Mouse (Mus musculus): ENCODE data around the gene Slc6a12. TPM values are rescaled to one million over a fixed set of nuclear protein-coding genes. Genes with fewer than 3 reads are reported as not detected.

The Slc6a12 gene
- polyA plus RNA-seq, 1 experiment from 2014 or later = 0.11 TPM

DNA sequence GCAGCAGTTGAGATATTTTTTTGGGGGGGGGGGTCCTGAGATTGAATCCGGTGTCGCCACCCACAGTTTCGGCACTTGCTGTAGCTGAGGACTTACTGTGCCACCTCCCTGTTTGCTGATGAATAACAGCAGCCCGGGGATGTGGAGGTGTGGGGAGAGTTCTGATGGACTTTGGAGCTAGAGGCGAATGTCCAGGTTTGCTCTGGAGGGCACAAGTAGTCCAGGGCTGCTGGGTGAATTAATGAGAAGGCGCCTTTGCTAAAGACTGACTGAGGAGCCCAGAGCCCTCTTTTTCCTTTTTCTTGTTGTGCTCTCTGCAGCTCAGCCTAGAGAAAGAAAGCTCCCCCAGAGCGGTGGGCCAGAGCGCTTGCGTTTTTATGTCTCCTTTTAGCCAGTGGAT is 38.2 kb upstream of the Slc6a12 start:
- no peak for DNase-seq (ENCODE audit: low spot score)
- no peak overlapping the region for H3K27ac ChIP-seq (replicated peaks)
- TF ChIP-seq EP300 (optimal IDR thresholded peaks at IDR 0.05) (no peak), CTCF (IDR thresholded peaks at IDR 0.05; ENCODE audit: low read depth) (no peak)
- WGBS = 75% methylated on average over 9 of the region's 9 CpGs
- H3K4me3 ChIP-seq (ENCODE audit: low read depth, low read length) = no peak overlapping the region
- H3K27me3 ChIP-seq (ENCODE audit: control insufficient read depth, insufficient read depth, low read length) = no peaks in the 10 kb centered on the region
- H3K4me2 ChIP-seq (replicated peaks; ENCODE audit: low read depth) = no peak overlapping the region
- H3K4me1 ChIP-seq (replicated peaks; ENCODE audit: control insufficient read depth, insufficient read depth) = peaks cover 5% of the 10 kb centered on the region; the same call in 1 of the 2 replicates
- no peak for ATAC-seq (ENCODE audit: low FRiP score, low TSS enrichment)
- no peaks in the 10 kb centered on the region for H3K36me3 ChIP-seq (ENCODE audit: control insufficient read depth, insufficient read depth, low read length)
- no peak overlapping the region for H3K9ac ChIP-seq (ENCODE audit: low read length)
- no peaks in the 10 kb centered on the region for H3K9me3 ChIP-seq (ENCODE audit: control insufficient read depth, low read length)

DNA sequence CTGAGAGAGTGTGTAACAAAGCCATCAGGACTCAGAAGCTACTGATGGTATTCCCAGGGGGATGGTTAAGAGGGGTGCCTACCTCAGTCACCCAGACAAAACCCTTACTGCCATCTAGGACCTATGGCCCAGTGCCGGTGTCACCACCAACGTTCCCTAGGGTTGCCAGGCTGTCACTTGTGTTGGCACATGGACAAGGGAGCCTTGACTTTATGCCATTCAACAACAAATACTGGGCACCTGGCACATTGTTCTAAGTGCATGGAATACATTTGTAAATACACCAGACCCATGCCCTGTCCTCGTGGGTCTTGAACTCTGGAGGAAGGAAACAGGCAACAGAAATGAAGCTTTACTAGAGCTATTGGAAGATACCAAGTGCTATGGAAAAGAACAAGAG is 37.3 kb upstream of the Slc6a12 start:
- no peaks in the 10 kb centered on the region for H3K36me3 ChIP-seq (ENCODE audit: control insufficient read depth, insufficient read depth, low read length)
- DNase-seq (ENCODE audit: low spot score) (no peak), ATAC-seq (ENCODE audit: low FRiP score, low TSS enrichment) (no peak)
- H3K9ac ChIP-seq (ENCODE audit: low read length) = no peak overlapping the region
- H3K4me1 ChIP-seq (replicated peaks; ENCODE audit: control insufficient read depth, insufficient read depth) = no peaks in the 10 kb centered on the region
- H3K27me3 ChIP-seq (ENCODE audit: control insufficient read depth, insufficient read depth, low read length) = no peaks in the 10 kb centered on the region
- H3K27ac ChIP-seq (replicated peaks) = no peak overlapping the region
- WGBS = 84% methylated on average over 3 of the region's 3 CpGs
- H3K4me2 ChIP-seq (replicated peaks; ENCODE audit: low read depth) = no peak overlapping the region
- H3K4me3 ChIP-seq (ENCODE audit: low read depth, low read length) = no peak overlapping the region
- TF ChIP-seq CTCF (IDR thresholded peaks at IDR 0.05; ENCODE audit: low read depth) (no peak), EP300 (optimal IDR thresholded peaks at IDR 0.05) (no peak)
- H3K9me3 ChIP-seq (ENCODE audit: control insufficient read depth, low read length) = no peaks in the 10 kb centered on the region

DNA sequence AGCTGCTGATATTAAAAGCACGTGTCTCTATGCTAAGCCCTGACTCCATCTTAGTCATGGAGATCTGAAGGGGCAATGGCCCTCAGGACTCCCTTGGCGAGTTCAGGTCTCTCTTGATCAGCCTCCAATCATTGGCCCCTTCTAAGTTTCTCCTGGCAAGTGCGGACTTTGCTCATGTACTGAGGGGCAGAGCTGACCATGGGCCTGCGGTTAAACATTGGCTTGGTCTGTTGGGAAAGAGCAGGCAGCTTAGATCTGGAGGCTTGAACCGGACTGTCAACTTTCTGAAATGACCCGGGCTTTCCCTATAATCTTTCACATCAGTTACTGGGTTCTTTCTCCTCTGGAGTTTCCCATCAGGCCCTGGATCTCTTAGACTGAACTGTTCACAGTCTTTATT is 31.9 kb upstream of the Slc6a12 start:
- Histone ChIP-seq H3K9me3 (ENCODE audit: control insufficient read depth, low read length) (no peaks in the 10 kb centered on the region), H3K27ac (replicated peaks) (no peak overlapping the region), H3K4me1 (replicated peaks; ENCODE audit: control insufficient read depth, insufficient read depth) (no peaks in the 10 kb centered on the region), H3K4me2 (replicated peaks; ENCODE audit: low read depth) (no peak overlapping the region), H3K9ac (ENCODE audit: low read length) (no peak overlapping the region), H3K27me3 (ENCODE audit: control insufficient read depth, insufficient read depth, low read length) (no peaks in the 10 kb centered on the region), H3K36me3 (ENCODE audit: control insufficient read depth, insufficient read depth, low read length) (no peaks in the 10 kb centered on the region), H3K4me3 (ENCODE audit: low read depth, low read length) (no peak overlapping the region)
- TF ChIP-seq CTCF (IDR thresholded peaks at IDR 0.05; ENCODE audit: low read depth) (no peak), EP300 (optimal IDR thresholded peaks at IDR 0.05) (no peak)
- 76% methylated on average over 6 of the region's 6 CpGs for WGBS
- ATAC-seq (ENCODE audit: low FRiP score, low TSS enrichment) = no peak
- DNase-seq (ENCODE audit: low spot score) = no peak

- no peak overlapping the region for H3K27ac ChIP-seq (replicated peaks)
- 57% methylated on average over 6 of the region's 6 CpGs for WGBS
- DNase-seq (ENCODE audit: low spot score) (no peak), ATAC-seq (ENCODE audit: low FRiP score, low TSS enrichment) (no peak)
- H3K9ac ChIP-seq (ENCODE audit: low read length) = no peak overlapping the region
- no peaks in the 10 kb centered on the region for H3K36me3 ChIP-seq (ENCODE audit: control insufficient read depth, insufficient read depth, low read length)
- no peak overlapping the region for H3K4me3 ChIP-seq (ENCODE audit: low read depth, low read length)
- no peak overlapping the region for H3K4me2 ChIP-seq (replicated peaks; ENCODE audit: low read depth)
- H3K9me3 ChIP-seq (ENCODE audit: control insufficient read depth, low read length) = no peaks in the 10 kb centered on the region
- H3K27me3 ChIP-seq (ENCODE audit: control insufficient read depth, insufficient read depth, low read length) = no peaks in the 10 kb centered on the region
- H3K4me1 ChIP-seq (replicated peaks; ENCODE audit: control insufficient read depth, insufficient read depth) = no peaks in the 10 kb centered on the region
- TF ChIP-seq CTCF (IDR thresholded peaks at IDR 0.05; ENCODE audit: low read depth) (peak; percentile 33; the same call in 1 of the 2 replicates), EP300 (optimal IDR thresholded peaks at IDR 0.05) (no peak)
These were observed 23.8 kb upstream of the Slc6a12 start for GRCm38 (mm10) chr6:121319099-121319498.

- Histone ChIP-seq H3K36me3 (ENCODE audit: control insufficient read depth, insufficient read depth, low read length) (no peaks in the 10 kb centered on the region), H3K9ac (ENCODE audit: low read length) (no peak overlapping the region), H3K9me3 (ENCODE audit: control insufficient read depth, low read length) (no peaks in the 10 kb centered on the region), H3K4me1 (replicated peaks; ENCODE audit: control insufficient read depth, insufficient read depth) (no peaks in the 10 kb centered on the region), H3K27ac (replicated peaks) (no peak overlapping the region), H3K27me3 (ENCODE audit: control insufficient read depth, insufficient read depth, low read length) (no peaks in the 10 kb centered on the region), H3K4me3 (ENCODE audit: low read depth, low read length) (no peak overlapping the region), H3K4me2 (replicated peaks; ENCODE audit: low read depth) (no peak overlapping the region)
- no peak for ATAC-seq (ENCODE audit: low FRiP score, low TSS enrichment)
- 81% methylated on average over 9 of the region's 9 CpGs for WGBS
- DNase-seq (ENCODE audit: low spot score) = no peak
- TF ChIP-seq CTCF (IDR thresholded peaks at IDR 0.05; ENCODE audit: low read depth) (no peak), EP300 (optimal IDR thresholded peaks at IDR 0.05) (no peak)
These were observed 20.3 kb upstream of the Slc6a12 start for GRCm38 (mm10) chr6:121322381-121323110.

GRCm38 (mm10) chr6:121325298-121325697 is 17.6 kb upstream of the Slc6a12 start:
- no peak for ATAC-seq (ENCODE audit: low FRiP score, low TSS enrichment)
- Histone ChIP-seq H3K27me3 (ENCODE audit: control insufficient read depth, insufficient read depth, low read length) (no peaks in the 10 kb centered on the region), H3K4me3 (ENCODE audit: low read depth, low read length) (no peak overlapping the region), H3K9ac (ENCODE audit: low read length) (no peak overlapping the region), H3K9me3 (ENCODE audit: control insufficient read depth, low read length) (no peaks in the 10 kb centered on the region), H3K4me2 (replicated peaks; ENCODE audit: low read depth) (no peak overlapping the region), H3K27ac (replicated peaks) (no peak overlapping the region), H3K36me3 (ENCODE audit: control insufficient read depth, insufficient read depth, low read length) (no peaks in the 10 kb centered on the region), H3K4me1 (replicated peaks; ENCODE audit: control insufficient read depth, insufficient read depth) (no peaks in the 10 kb centered on the region)
- 67% methylated on average over 3 of the region's 3 CpGs for WGBS
- no peak for TF ChIP-seq CTCF (IDR thresholded peaks at IDR 0.05; ENCODE audit: low read depth)
- no peak for TF ChIP-seq EP300 (optimal IDR thresholded peaks at IDR 0.05)
- DNase-seq (ENCODE audit: low spot score) = no peak
